Mouse (Mus musculus) mouse embryonic stem cell (cell line): ENCODE measurements around the gene Tpra1.

ENCODE experiments used
- in situ Hi-C, 2 experiments: fragments of 300-500 bp; cut with MboI; formaldehyde crosslinking; loops; 1 replicate in 1 of 2; 3 replicates in 1 of 2; pipeline ENCODE4 v1.14.3; 2019 to 2020; ENCODE audit warnings: low sequenced_read_pairs in 2 of 2, low pct_unique_long_range_greater_than_20kb in 1 of 2, mixed read lengths in 1 of 2; ENCODE audit not compliant: unreplicated experiment in 1 of 2

Gene Tpra1

GRCm38 (mm10) chr6:88885644-88886416, 16.2 kb upstream of the Tpra1 start:
- in situ Hi-C loops: no loop called here

DNA sequence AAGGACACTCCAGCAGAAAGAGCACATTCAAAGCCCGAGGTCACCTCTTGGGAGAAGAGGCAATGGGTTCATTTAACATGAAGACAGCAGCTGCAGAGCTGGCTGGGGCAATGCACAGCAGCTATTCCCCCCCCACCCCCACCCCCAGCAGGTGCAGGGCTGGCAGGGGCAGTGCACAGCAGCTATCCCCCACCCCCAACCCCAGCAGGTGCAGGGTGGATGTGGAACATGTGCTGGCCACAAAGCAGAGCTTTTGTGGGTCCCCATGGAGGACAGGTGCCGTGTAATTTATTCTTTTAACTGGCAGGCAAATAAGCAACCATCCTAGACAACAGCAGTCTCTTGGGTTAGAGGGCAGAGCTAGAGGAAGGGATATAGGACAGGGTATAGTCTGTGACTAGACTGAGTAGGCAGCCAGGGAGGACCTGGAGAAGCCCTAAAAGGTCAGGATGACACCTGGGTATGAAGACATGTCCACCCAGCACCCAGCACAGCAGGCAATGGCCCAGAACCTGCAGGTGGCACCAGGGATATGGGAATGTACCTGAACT, 15.6 kb upstream of the Tpra1 start:
- in situ Hi-C loops: no loop called here

DNA sequence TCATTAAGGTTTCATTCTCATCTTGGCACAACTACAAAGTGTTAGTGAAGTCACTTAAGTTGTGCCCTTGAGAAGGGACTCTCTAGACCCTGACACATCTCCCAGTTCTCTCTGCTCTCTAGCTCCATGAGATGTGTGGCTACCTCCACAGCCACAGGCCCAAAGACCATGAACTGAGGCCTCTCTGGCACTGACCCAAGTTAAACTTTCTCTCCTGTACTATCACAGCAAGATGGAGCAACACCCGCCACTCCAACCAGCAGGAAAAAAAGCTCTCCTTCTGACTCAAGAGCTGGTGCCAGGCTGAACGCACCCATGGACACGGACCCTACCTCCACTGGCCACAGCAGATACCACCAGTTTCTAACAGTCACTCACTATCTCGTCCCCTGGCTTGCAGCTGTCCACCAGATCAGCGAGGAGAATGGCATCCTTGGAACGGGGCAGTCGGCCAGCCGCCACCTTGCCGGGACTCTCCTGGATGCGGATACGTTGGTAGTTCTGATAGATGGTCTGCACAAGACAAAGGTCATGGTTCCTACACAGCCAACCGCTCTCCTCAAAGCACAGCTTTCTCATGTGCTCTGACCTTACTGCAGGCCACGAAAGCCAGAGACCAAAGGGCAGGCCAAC, 12.5 kb upstream of the Tpra1 start:
- in situ Hi-C loops: no loop called here

GRCm38 (mm10) chr6:88890832-88891231, 11.2 kb upstream of the Tpra1 start:
- in situ Hi-C loops: no loop called here

GRCm38 (mm10) chr6:88893559-88893958, 8.5 kb upstream of the Tpra1 start:
- in situ Hi-C loops: no loop called here

DNA sequence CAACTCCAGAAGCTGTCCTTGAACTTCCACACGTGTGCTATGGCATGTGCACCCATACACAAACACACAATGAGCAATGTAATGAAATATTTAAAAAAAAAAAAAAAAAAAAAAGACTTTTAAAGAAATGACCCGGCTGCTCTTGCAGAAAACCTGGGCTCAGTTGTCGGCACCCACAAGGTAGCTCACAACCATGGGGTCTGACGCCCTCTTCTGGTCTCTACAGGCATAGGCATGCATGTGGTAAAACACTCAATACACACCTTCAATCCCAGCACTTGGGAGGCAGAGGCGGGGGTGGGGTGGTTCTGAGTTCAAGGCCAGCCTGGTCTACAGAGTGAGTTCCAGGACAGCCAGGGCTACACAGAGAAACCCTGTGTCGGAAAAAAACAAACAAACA, 6.1 kb upstream of the Tpra1 start:
- in situ Hi-C loops: no loop called here

DNA sequence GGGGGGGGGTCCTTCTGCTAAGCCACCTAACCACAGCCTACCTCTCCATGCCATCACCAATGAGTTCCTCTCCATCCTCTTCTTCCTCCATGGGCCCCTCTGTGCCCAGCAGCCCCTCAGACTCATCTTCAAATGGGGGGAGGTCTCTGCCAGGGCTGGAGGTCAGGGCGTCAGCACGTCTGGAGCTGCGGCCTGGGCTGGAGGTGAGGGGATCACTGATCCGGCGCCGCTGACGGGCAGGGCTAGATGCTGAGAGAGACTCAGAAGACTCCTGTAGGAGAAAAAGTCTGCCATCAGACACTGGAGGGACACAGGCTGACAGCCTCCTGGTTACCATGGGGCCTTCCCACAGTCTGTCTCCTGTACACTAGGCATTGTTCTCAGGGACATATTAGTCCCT, 4.8 kb upstream of the Tpra1 start:
- in situ Hi-C loops: no loop called here

GRCm38 (mm10) chr6:88898534-88899048, 3.5 kb upstream of the Tpra1 start, which contains the start of gene Mcm2:
TSS of gene Mcm2 (minus strand) at chr6:88898780.
- in situ Hi-C loops: no loop called here

DNA sequence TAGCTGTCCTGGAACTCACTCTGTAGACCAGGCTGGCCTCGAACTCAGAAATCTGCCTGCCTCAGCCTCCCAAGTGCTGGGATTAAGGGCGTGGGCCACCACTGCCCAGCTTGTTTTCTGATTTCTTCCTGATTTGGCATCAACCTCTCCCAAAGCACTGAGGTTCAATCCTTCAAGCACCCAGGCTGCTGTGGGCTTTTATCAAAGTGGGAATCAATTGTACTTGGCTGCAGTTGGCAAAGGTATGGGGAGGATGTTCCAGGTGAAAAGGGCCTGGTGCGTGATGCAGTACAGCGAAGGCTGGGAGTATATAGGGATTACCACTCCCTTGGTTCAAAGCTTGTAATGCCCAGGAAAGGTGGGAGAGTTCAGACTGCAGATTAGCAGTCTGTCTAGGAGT, 3.0 kb upstream of the Tpra1 start:
- in situ Hi-C loops: no loop called here

- in situ Hi-C loops: no loop called here
Measured at GRCm38 (mm10) chr6:88899628-88900027, 2.4 kb upstream of the Tpra1 start.

GRCm38 (mm10) chr6:88901471-88901870, 580 bp upstream of the Tpra1 start:
- in situ Hi-C loops: no loop called here

DNA sequence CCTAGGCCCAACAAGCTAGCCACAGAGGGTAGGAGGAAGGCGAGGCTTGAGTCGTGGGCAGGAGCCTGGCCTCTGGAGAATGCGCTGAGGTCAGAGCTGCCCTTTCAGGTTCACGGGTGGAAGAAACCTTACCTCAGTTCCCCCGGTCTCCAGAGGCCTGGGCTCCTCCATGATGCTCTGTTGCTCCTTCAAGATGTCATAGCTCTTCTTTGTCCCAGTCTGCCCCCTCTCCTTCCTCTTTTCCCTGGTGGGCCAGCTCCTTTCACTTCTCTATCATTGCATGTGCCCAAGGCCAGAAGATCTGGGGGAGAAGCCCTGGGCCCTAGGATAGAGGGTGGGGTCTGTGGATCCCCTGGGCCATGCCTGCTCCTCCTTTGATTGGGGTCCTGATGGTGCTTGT, 1.7 kb downstream of the Tpra1 start:
- in situ Hi-C loops: no loop called here

GRCm38 (mm10) chr6:88904456-88904974, 2.5 kb downstream of the Tpra1 start:
- in situ Hi-C loops: no loop called here

GRCm38 (mm10) chr6:88905042-88905441, 3.0 kb downstream of the Tpra1 start:
- in situ Hi-C loops: no loop called here

DNA sequence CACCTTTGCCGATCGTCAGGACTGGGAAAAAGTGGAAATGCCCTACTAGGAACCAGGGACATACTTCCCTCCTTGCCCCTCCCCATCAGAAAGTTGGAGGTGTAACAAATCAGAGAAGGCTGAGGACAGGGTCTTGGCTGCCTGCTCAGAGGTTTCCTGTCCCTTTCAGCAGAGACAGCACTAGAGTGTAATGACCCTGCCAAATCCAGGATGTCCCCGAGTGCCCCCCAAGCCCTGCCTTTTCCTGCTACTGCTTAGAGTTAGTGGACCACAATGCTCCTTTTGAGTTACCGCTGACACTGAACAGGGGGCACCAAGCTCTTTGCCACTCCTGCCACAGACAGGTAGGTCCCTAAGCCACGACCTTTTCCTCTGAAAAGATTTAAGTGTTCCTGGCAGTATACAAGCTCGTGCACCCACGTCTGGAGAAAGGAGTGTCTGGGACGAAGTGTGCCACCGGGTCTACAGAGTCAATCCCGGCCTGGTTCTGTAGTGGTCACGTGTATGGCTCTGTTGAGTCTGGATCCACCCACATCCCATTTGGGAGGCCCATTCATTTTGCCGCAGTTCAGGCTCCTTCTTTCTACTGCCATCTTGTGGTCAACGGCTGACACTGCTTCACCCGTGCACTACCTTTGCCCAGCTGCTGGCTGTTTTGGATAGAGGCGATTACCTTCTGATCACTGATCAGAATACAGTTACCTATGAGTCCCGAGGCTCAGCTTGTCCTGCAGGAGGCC, 4.5 kb downstream of the Tpra1 start:
- in situ Hi-C loops: no loop called here

DNA sequence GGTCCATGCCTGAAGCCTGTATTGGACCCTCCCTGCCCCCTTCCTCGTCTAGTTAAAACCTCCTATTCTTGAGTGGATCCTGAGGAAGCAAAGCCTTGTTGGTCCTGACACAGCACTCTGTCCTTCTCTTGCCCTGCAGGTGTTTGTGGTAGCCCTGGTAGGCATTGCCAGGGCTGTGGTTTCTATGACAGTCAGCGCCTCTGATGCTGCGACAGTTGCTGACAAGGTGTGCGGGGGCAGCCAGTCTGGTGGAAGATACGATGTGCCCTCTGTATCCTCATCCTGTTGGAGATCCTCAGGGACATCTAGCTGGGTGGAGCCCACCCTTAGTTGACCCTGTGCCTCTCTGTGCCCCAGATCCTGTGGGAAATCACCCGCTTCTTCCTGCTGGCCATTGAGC, 7.1 kb downstream of the Tpra1 start:
- in situ Hi-C loops: no loop called here

- in situ Hi-C loops: no loop called here
Measured at GRCm38 (mm10) chr6:88913022-88913421, 11.0 kb downstream of the Tpra1 start.

- in situ Hi-C loops: no loop called here
Measured at GRCm38 (mm10) chr6:88913440-88913839, 11.4 kb downstream of the Tpra1 start.

DNA sequence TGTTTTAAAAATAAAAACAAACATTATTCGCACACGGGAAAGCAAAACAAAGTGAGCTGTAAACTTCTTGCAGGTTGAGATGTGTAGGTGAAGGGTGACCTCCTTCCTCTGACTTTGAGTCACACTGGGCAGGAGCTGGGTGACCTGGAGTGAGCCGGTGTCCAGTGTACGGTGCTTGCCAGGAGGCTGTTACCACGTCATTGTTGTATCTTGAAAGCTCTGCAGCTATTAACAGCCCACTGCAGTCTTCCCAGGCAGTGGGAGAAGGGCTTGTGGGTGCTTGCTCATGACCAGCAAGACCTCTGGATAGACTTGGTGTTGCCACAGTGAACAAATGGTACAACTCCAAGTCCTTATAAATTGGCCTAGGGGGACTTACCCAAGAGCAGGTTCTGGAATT, 12.7 kb downstream of the Tpra1 start:
- in situ Hi-C loops: no loop called here
